9 mouse cellular contexts compared by ENCODE assay signal in the genomic region with DNA sequence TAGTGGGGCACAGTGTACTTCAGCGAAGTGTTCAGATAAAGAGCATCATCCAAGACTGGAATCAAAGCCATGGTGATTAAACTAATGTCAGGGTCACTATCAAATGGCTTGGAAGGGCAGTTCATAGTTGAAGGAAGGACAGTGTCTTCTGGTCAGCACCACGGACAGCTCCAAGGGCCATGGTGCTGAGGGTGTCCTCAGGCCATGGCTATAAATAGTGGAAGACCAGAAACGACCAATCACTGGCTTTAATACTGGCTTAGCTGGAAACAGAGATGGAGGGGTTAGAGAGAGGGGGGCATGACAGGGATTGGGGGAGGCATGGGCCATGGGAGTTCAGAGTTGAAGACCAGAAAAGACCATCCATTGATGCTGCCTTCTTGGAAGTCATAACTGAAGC.
DNase-seq lines count a peak whose midpoint lies in the region; ATAC-seq and TF ChIP-seq lines count a peak whose summit lies in the region.
"Had no signal": no experiment of that assay in that cellular context is flagged by ENCODE, and none has a peak within 500 bp of the region (broad histone marks: within the 10 kb centered on the region; RNA-seq: fewer than 3 reads in every experiment).

No protein-coding gene starts in this region.

- H3K4me3 ChIP-seq in intestine, embryonic 16.5 days (ENCODE audit: low read length) = no peak overlapping the region
- H3K4me3 ChIP-seq in intestine, postnatal 0 days (ENCODE audit: low read depth, low read length) = no peak overlapping the region
- H3K4me3 ChIP-seq in hindbrain, embryonic 14.5 days (replicated peaks; ENCODE audit: low read length) = no peak overlapping the region
- no peak overlapping the region for H3K4me3 ChIP-seq in lung, embryonic 14.5 days (ENCODE audit: low read depth, low read length)
- H3K4me3 ChIP-seq: limb, embryonic 15.5 days had no signal

- DNase-seq in adrenal gland, postnatal 4 days (ENCODE audit: low spot score in 2 of 2) = peak; percentile 26 to 51
- DNase-seq in hindbrain, embryonic 14.5 days (ENCODE audit: low spot score) = peak; percentile 49
- peak; percentile 91 for DNase-seq in lung, embryonic 14.5 days
- peak; percentile 24 to 72 for DNase-seq in urinary bladder, postnatal 4 days (ENCODE audit: low spot score in 2 of 2)
- no peak for DNase-seq in natural killer cell, adult 2 months (ENCODE audit: low spot score in 2 of 2)
- DNase-seq in right cerebral cortex, postnatal 36 days (ENCODE audit: low spot score in 2 of 2) = no peak

- no peak overlapping the region for H3K9ac ChIP-seq in intestine, embryonic 16.5 days (ENCODE audit: low read depth, low read length)
- no peak overlapping the region for H3K9ac ChIP-seq in intestine, postnatal 0 days (ENCODE audit: low read depth, low read length)
- H3K9ac ChIP-seq in hindbrain, embryonic 14.5 days = no peak overlapping the region
- H3K9ac ChIP-seq in lung, embryonic 14.5 days = no peak overlapping the region
- H3K9ac ChIP-seq: limb, embryonic 15.5 days had no signal

- no peak overlapping the region for H3K4me2 ChIP-seq in intestine, embryonic 16.5 days (ENCODE audit: low read depth, low read length)
- no peak overlapping the region for H3K4me2 ChIP-seq in intestine, postnatal 0 days (replicated peaks; ENCODE audit: low read depth)
- H3K4me2 ChIP-seq in hindbrain, embryonic 14.5 days (replicated peaks) = no peak overlapping the region
- H3K4me2 ChIP-seq in lung, embryonic 14.5 days = no peak overlapping the region
- H3K4me2 ChIP-seq: limb, embryonic 15.5 days had no signal

- H3K27ac ChIP-seq in intestine, embryonic 16.5 days (ENCODE audit: low read length) = no peak overlapping the region
- H3K27ac ChIP-seq in intestine, postnatal 0 days (ENCODE audit: low read depth, low read length) = no peak overlapping the region
- H3K27ac ChIP-seq in hindbrain, embryonic 14.5 days = peak overlapping the region; percentile 51; the same call in 1 of the 2 replicates
- H3K27ac ChIP-seq in lung, embryonic 14.5 days (ENCODE audit: low read depth) = no peak overlapping the region
- H3K27ac ChIP-seq: limb, embryonic 15.5 days had no signal

- peaks cover 3% of the 10 kb centered on the region; the same call in 1 of the 2 replicates for H3K9me3 ChIP-seq in intestine, embryonic 16.5 days (ENCODE audit: control insufficient read depth, low read length)
- H3K9me3 ChIP-seq in intestine, postnatal 0 days (ENCODE audit: control insufficient read depth) = no peaks in the 10 kb centered on the region
- no peaks in the 10 kb centered on the region for H3K9me3 ChIP-seq in hindbrain, embryonic 14.5 days (ENCODE audit: control insufficient read depth, low read length)
- no peaks in the 10 kb centered on the region for H3K9me3 ChIP-seq in lung, embryonic 14.5 days (ENCODE audit: low read depth, low read length)
- H3K9me3 ChIP-seq: limb, embryonic 15.5 days had no signal

- no peak for TF ChIP-seq CTCF in intestine, postnatal 0 days (IDR thresholded peaks at IDR 0.05; ENCODE audit: low read depth)
- TF ChIP-seq CTCF in lung, embryonic 14.5 days (IDR thresholded peaks at IDR 0.05; ENCODE audit: low read depth) = no peak

- ATAC-seq in intestine, embryonic 16.5 days = 0 out of 2 replicates have a peak, but pooled peaks have one; percentile 38
- ATAC-seq in intestine, postnatal 0 days = no peak
- ATAC-seq in hindbrain, embryonic 14.5 days (ENCODE audit: low FRiP score) = no peak
- no peak; the same call in 1 of the 2 replicates for ATAC-seq in lung, embryonic 14.5 days (ENCODE audit: insufficient read depth)

- H3K4me1 ChIP-seq in intestine, embryonic 16.5 days (ENCODE audit: control insufficient read depth, insufficient read depth, low read length) = no peaks in the 10 kb centered on the region
- no peaks in the 10 kb centered on the region for H3K4me1 ChIP-seq in intestine, postnatal 0 days (replicated peaks; ENCODE audit: control insufficient read depth, insufficient read depth, low read length)
- peaks cover 21% of the 10 kb centered on the region; the same call in 1 of the 2 replicates for H3K4me1 ChIP-seq in hindbrain, embryonic 14.5 days (replicated peaks; ENCODE audit: control insufficient read depth, insufficient read depth, low read length)
- H3K4me1 ChIP-seq in lung, embryonic 14.5 days (ENCODE audit: insufficient read depth) = no peaks in the 10 kb centered on the region
- H3K4me1 ChIP-seq: limb, embryonic 15.5 days had no signal

- no peaks in the 10 kb centered on the region for H3K27me3 ChIP-seq in intestine, embryonic 16.5 days (replicated peaks; ENCODE audit: control insufficient read depth, insufficient read depth, low read length)
- no peaks in the 10 kb centered on the region for H3K27me3 ChIP-seq in intestine, postnatal 0 days (replicated peaks; ENCODE audit: control insufficient read depth, insufficient read depth, low read length)
- H3K27me3 ChIP-seq in hindbrain, embryonic 14.5 days (ENCODE audit: control insufficient read depth, insufficient read depth, low read length) = no peaks in the 10 kb centered on the region
- H3K27me3 ChIP-seq in lung, embryonic 14.5 days (ENCODE audit: insufficient read depth, low read length) = no peaks in the 10 kb centered on the region
- H3K27me3 ChIP-seq: limb, embryonic 15.5 days had no signal

- 13% methylated on average over 3 of the region's 3 CpGs for WGBS in intestine, embryonic 16.5 days
- WGBS in intestine, postnatal 0 days = 17% methylated on average over 3 of the region's 3 CpGs
- WGBS in hindbrain, embryonic 14.5 days = 13% methylated on average over 3 of the region's 3 CpGs
- WGBS in lung, embryonic 14.5 days = 11% methylated on average over 3 of the region's 3 CpGs

- no peaks in the 10 kb centered on the region for H3K36me3 ChIP-seq in intestine, embryonic 16.5 days (ENCODE audit: control insufficient read depth, insufficient read depth, low read length)
- no peaks in the 10 kb centered on the region for H3K36me3 ChIP-seq in intestine, postnatal 0 days (ENCODE audit: control insufficient read depth, insufficient read depth)
- H3K36me3 ChIP-seq in hindbrain, embryonic 14.5 days (replicated peaks; ENCODE audit: control insufficient read depth, insufficient read depth) = no peaks in the 10 kb centered on the region
- no peaks in the 10 kb centered on the region for H3K36me3 ChIP-seq in lung, embryonic 14.5 days (ENCODE audit: insufficient read depth)
- H3K36me3 ChIP-seq: limb, embryonic 15.5 days had no signal

Comparison
In these comparisons a context has a peak if more than half of its experiments do, and no peak if none do; other contexts are left out.
1. DNase-seq: peak in adrenal gland, postnatal 4 days (2 of 2), hindbrain, embryonic 14.5 days (single experiment), lung, embryonic 14.5 days (single experiment) and urinary bladder, postnatal 4 days (2 of 2); none in natural killer cell, adult 2 months (0 of 2) and right cerebral cortex, postnatal 36 days (0 of 2).